Mouse (Mus musculus): Measurements from ENCODE around the gene Apbb1. TPM values are rescaled to one million over a fixed set of nuclear protein-coding genes. Genes with fewer than 3 reads are reported as not detected.

Apbb1 gene
- polyA plus RNA-seq, 1 experiment = 35.4 TPM

- H3K4me1 ChIP-seq (ENCODE audit: control insufficient read depth, insufficient read depth, low read length) = peaks cover 4% of the 10 kb centered on the region; the same call in 1 of the 2 replicates
- no peak overlapping the region for H3K27ac ChIP-seq (ENCODE audit: insufficient read depth, low read depth, low read length)
- H3K27me3 ChIP-seq (replicated peaks; ENCODE audit: control insufficient read depth, insufficient read depth, low read length) = no peaks in the 10 kb centered on the region
- no peak overlapping the region for H3K4me3 ChIP-seq (ENCODE audit: insufficient read depth, low read depth, low read length)
- DNase-seq = peak; percentile 43
- no peaks in the 10 kb centered on the region for H3K36me3 ChIP-seq (ENCODE audit: control insufficient read depth, insufficient read depth, low read length)
- 48% methylated on average over 6 of the region's 6 CpGs for WGBS
- TF ChIP-seq POLR2A (IDR thresholded peaks at IDR 0.05; ENCODE audit: low read depth, low read length) = no peak
- peak; percentile 26; the same call in 1 of the 2 replicates for TF ChIP-seq CTCF (conservative IDR thresholded peaks at IDR 0.05; ENCODE audit: insufficient read depth, insufficient read length, low read depth, low read length)
Measured at GRCm38 (mm10) chr7:105549035-105549434, 32.4 kb downstream of the Apbb1 start.

DNA sequence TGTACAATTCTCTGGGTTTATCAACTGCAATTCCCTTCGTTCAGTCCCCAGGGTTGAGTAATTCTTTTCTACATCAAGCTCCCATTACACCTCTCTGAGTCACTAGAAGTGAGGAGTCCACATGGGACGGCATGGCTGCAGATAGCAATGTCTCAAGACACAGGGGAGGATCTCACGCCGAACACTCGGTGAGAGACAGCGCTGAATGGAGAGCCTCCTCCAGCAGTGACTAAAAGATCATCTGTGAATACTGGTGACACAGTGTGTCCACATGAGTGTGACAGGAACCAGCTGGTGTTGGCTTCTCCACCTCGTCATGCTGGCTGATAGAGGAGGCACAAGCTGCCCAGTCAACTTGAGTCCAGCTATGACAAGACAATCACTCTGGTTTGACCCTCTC, 33.5 kb downstream of the Apbb1 start:
- DNase-seq = no peak
- TF ChIP-seq CTCF (conservative IDR thresholded peaks at IDR 0.05; ENCODE audit: insufficient read depth, insufficient read length, low read depth, low read length) = no peak
- TF ChIP-seq POLR2A (IDR thresholded peaks at IDR 0.05; ENCODE audit: low read depth, low read length) = no peak
- Histone ChIP-seq H3K36me3 (ENCODE audit: control insufficient read depth, insufficient read depth, low read length) (no peaks in the 10 kb centered on the region), H3K27me3 (replicated peaks; ENCODE audit: control insufficient read depth, insufficient read depth, low read length) (no peaks in the 10 kb centered on the region), H3K4me1 (ENCODE audit: control insufficient read depth, insufficient read depth, low read length) (no peaks in the 10 kb centered on the region; the same call in 1 of the 2 replicates), H3K27ac (ENCODE audit: insufficient read depth, low read depth, low read length) (no peak overlapping the region), H3K4me3 (ENCODE audit: insufficient read depth, low read depth, low read length) (no peak overlapping the region)
- WGBS = 71% methylated on average over 7 of the region's 7 CpGs

- Histone ChIP-seq H3K36me3 (ENCODE audit: control insufficient read depth, insufficient read depth, low read length) (no peaks in the 10 kb centered on the region), H3K4me1 (ENCODE audit: control insufficient read depth, insufficient read depth, low read length) (no peaks in the 10 kb centered on the region; the same call in 1 of the 2 replicates), H3K27ac (ENCODE audit: insufficient read depth, low read depth, low read length) (no peak overlapping the region), H3K4me3 (ENCODE audit: insufficient read depth, low read depth, low read length) (no peak overlapping the region), H3K27me3 (replicated peaks; ENCODE audit: control insufficient read depth, insufficient read depth, low read length) (no peaks in the 10 kb centered on the region)
- no peak for DNase-seq
- 69% methylated on average over 8 of the region's 8 CpGs for WGBS
- TF ChIP-seq CTCF (conservative IDR thresholded peaks at IDR 0.05; ENCODE audit: insufficient read depth, insufficient read length, low read depth, low read length) = no peak
- TF ChIP-seq POLR2A (IDR thresholded peaks at IDR 0.05; ENCODE audit: low read depth, low read length) = no peak
Measured at GRCm38 (mm10) chr7:105545986-105546385, 35.5 kb downstream of the Apbb1 start.

- no peak for DNase-seq
- TF ChIP-seq CTCF (conservative IDR thresholded peaks at IDR 0.05; ENCODE audit: insufficient read depth, insufficient read length, low read depth, low read length) (no peak), POLR2A (IDR thresholded peaks at IDR 0.05; ENCODE audit: low read depth, low read length) (no peak)
- H3K4me3 ChIP-seq (ENCODE audit: insufficient read depth, low read depth, low read length) = no peak overlapping the region
- no peaks in the 10 kb centered on the region for H3K4me1 ChIP-seq (ENCODE audit: control insufficient read depth, insufficient read depth, low read length)
- no peaks in the 10 kb centered on the region for H3K36me3 ChIP-seq (ENCODE audit: control insufficient read depth, insufficient read depth, low read length)
- no peak overlapping the region for H3K27ac ChIP-seq (ENCODE audit: insufficient read depth, low read depth, low read length)
- WGBS = 67% methylated on average over 3 of the region's 3 CpGs
- no peaks in the 10 kb centered on the region for H3K27me3 ChIP-seq (replicated peaks; ENCODE audit: control insufficient read depth, insufficient read depth, low read length)
Measured at GRCm38 (mm10) chr7:105534162-105534561, 47.3 kb downstream of the Apbb1 start.

DNA sequence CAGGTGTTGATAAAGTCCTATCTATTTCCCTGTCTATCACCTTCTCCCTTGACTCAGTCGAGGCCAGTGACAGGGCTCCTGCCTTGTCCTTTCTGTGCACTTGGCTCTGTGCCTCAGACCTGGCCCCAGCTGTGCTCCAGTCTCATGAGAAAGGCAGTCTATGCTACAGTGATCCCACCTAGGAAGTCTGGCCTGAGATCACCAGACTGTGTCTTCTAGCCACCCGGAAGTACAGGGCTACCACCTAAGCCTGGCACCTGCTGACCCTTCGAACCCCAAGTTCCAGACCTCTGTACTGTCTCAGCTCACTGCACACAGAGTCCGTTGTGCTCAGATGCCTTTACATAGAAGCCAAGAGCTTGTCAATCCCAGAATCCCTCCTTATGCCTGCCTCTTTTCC, 53.4 kb downstream of the Apbb1 start:
- DNase-seq = peak; percentile 64
- Histone ChIP-seq H3K27ac (ENCODE audit: insufficient read depth, low read depth, low read length) (no peak overlapping the region), H3K4me3 (ENCODE audit: insufficient read depth, low read depth, low read length) (no peak overlapping the region), H3K27me3 (replicated peaks; ENCODE audit: control insufficient read depth, insufficient read depth, low read length) (no peaks in the 10 kb centered on the region), H3K4me1 (ENCODE audit: control insufficient read depth, insufficient read depth, low read length) (0 out of 2 replicates have a peak, but pooled peaks cover 7% of the 10 kb centered on the region), H3K36me3 (ENCODE audit: control insufficient read depth, insufficient read depth, low read length) (no peaks in the 10 kb centered on the region)
- TF ChIP-seq CTCF (conservative IDR thresholded peaks at IDR 0.05; ENCODE audit: insufficient read depth, insufficient read length, low read depth, low read length) (no peak), POLR2A (IDR thresholded peaks at IDR 0.05; ENCODE audit: low read depth, low read length) (no peak)
- WGBS = 34% methylated on average over 4 of the region's 4 CpGs

GRCm38 (mm10) chr7:105527306-105527937, 54.0 kb downstream of the Apbb1 start:
- 0 out of 2 replicates have a peak, but pooled peaks cover 7% of the 10 kb centered on the region for H3K4me1 ChIP-seq (ENCODE audit: control insufficient read depth, insufficient read depth, low read length)
- H3K4me3 ChIP-seq (ENCODE audit: insufficient read depth, low read depth, low read length) = no peak overlapping the region
- no peaks in the 10 kb centered on the region for H3K36me3 ChIP-seq (ENCODE audit: control insufficient read depth, insufficient read depth, low read length)
- TF ChIP-seq POLR2A (IDR thresholded peaks at IDR 0.05; ENCODE audit: low read depth, low read length) = no peak
- peak; percentile 67 for TF ChIP-seq CTCF (conservative IDR thresholded peaks at IDR 0.05; ENCODE audit: insufficient read depth, insufficient read length, low read depth, low read length)
- peak; percentile 67 for DNase-seq
- no peak overlapping the region for H3K27ac ChIP-seq (ENCODE audit: insufficient read depth, low read depth, low read length)
- no peaks in the 10 kb centered on the region for H3K27me3 ChIP-seq (replicated peaks; ENCODE audit: control insufficient read depth, insufficient read depth, low read length)
- WGBS = 38% methylated on average over 1 of the region's 1 CpGs

GRCm38 (mm10) chr7:105524222-105524621, 57.2 kb downstream of the Apbb1 start:
- TF ChIP-seq CTCF (conservative IDR thresholded peaks at IDR 0.05; ENCODE audit: insufficient read depth, insufficient read length, low read depth, low read length) (no peak), POLR2A (IDR thresholded peaks at IDR 0.05; ENCODE audit: low read depth, low read length) (no peak)
- WGBS = 84% methylated on average over 2 of the region's 2 CpGs
- Histone ChIP-seq H3K4me1 (ENCODE audit: control insufficient read depth, insufficient read depth, low read length) (0 out of 2 replicates have a peak, but pooled peaks cover 7% of the 10 kb centered on the region), H3K27me3 (replicated peaks; ENCODE audit: control insufficient read depth, insufficient read depth, low read length) (no peaks in the 10 kb centered on the region), H3K27ac (ENCODE audit: insufficient read depth, low read depth, low read length) (no peak overlapping the region), H3K4me3 (ENCODE audit: insufficient read depth, low read depth, low read length) (no peak overlapping the region), H3K36me3 (ENCODE audit: control insufficient read depth, insufficient read depth, low read length) (no peaks in the 10 kb centered on the region)
- DNase-seq = no peak
